Mouse (Mus musculus) limb, embryonic 11.5 days (tissue): ENCODE data around the gene Cysltr2. TPM values are rescaled to one million over a fixed set of nuclear protein-coding genes. Genes with fewer than 3 reads are reported as not detected.

Experiments used
- ATAC-seq: fragments of 200-750 bp; cut with Nextera tagmentation; 2 replicates; pipeline ENCODE4 v1.8.0; 2017; ENCODE audit warnings: low read depth; ENCODE audit not compliant: insufficient number of reproducible peaks, low FRiP score, low TSS enrichment
- DNase-seq: peaks from one replicate; pipeline ENCODE4 v3.0.0-alpha.2; 2015; ENCODE audit warnings: low spot score
- H3K27ac ChIP-seq: fragments of 300-500 bp; sonication (generic); replicated peaks from 2 replicates; pipeline ENCODE4 v1.5.1; 2014; ENCODE audit warnings: low read depth, mild to moderate bottlenecking, low read length
- H3K27me3 ChIP-seq: fragments of 300-500 bp; sonication (generic); 2 replicates; pipeline ENCODE4 v1.6.1; 2014; ENCODE audit warnings: mild to moderate bottlenecking, low read length, mixed read lengths; ENCODE audit not compliant: control insufficient read depth, insufficient read depth
- H3K36me3 ChIP-seq: fragments of 300-500 bp; sonication (generic); 2 replicates; pipeline ENCODE4 v1.6.1; 2014; ENCODE audit warnings: mild to moderate bottlenecking, low read length, moderate library complexity, mixed read lengths; ENCODE audit not compliant: control insufficient read depth, insufficient read depth
- H3K4me1 ChIP-seq: fragments of 300-500 bp; sonication (generic); 2 replicates; pipeline ENCODE4 v1.6.1; 2014; ENCODE audit warnings: low read length, mixed read lengths; ENCODE audit not compliant: control insufficient read depth, insufficient read depth
- H3K4me2 ChIP-seq: fragments of 300-500 bp; sonication (generic); 2 replicates; pipeline ENCODE4 v1.6.1; 2014; ENCODE audit warnings: low read depth, mild to moderate bottlenecking, moderate library complexity; ENCODE audit not compliant: severe bottlenecking
- H3K4me3 ChIP-seq: fragments of 300-500 bp; sonication (generic); 2 replicates; pipeline ENCODE4 v1.5.1; 2014; ENCODE audit warnings: low read depth, low read length
- H3K9ac ChIP-seq: fragments of 300-500 bp; sonication (generic); 2 replicates; pipeline ENCODE4 v1.6.1; 2014; ENCODE audit warnings: mild to moderate bottlenecking, low read length
- H3K9me3 ChIP-seq: fragments of 300-500 bp; sonication (generic); 2 replicates; pipeline ENCODE4 v1.6.1; 2016; ENCODE audit warnings: low read length; ENCODE audit not compliant: control insufficient read depth
- WGBS: fragments of 180-500 bp; shearing (Covaris S2); extraction: QIAGEN DNeasy Blood & Tissue Kit; methylation state at CpG from one replicate; pipeline ENCODE4 v1.1.7; 2014; 5-methylcytosine and 5-hydroxymethylcytosine counted together
- polyA plus RNA-seq: library from polyadenylated mRNA; unstranded; fragments of >200 nt; fragmentation: Nextera tagmentation; extraction: Ambion mirVana; gene quantifications from 2 replicates; pipeline ENCODE4 v1.2.1, GENCODE M21; 2014

Gene Cysltr2
- polyA plus RNA-seq, 1 experiment from 2014 or later = not detected

- no peak overlapping the region for H3K4me3 ChIP-seq
- 75% methylated on average over 6 of the region's 6 CpGs for WGBS
- H3K36me3 ChIP-seq = no peaks in the 10 kb centered on the region
- no peaks in the 10 kb centered on the region for H3K4me1 ChIP-seq
- DNase-seq = no peak
- no peak overlapping the region for H3K9ac ChIP-seq
- H3K4me2 ChIP-seq = no peak overlapping the region
- H3K27me3 ChIP-seq = no peaks in the 10 kb centered on the region
- no peak overlapping the region for H3K27ac ChIP-seq
- no peaks in the 10 kb centered on the region for H3K9me3 ChIP-seq
- ATAC-seq = no peak
Measured at GRCm38 (mm10) chr14:73015386-73015785, 33.5 kb downstream of the Cysltr2 start.

- no peak for ATAC-seq
- WGBS = 59% methylated on average over 9 of the region's 9 CpGs
- Histone ChIP-seq H3K4me2 (no peak overlapping the region), H3K4me3 (no peak overlapping the region), H3K9ac (no peak overlapping the region), H3K9me3 (no peaks in the 10 kb centered on the region), H3K27ac (no peak overlapping the region), H3K36me3 (no peaks in the 10 kb centered on the region), H3K4me1 (no peaks in the 10 kb centered on the region), H3K27me3 (no peaks in the 10 kb centered on the region)
- DNase-seq = no peak
Measured at GRCm38 (mm10) chr14:73013723-73014544, 35.0 kb downstream of the Cysltr2 start.

- ATAC-seq = no peak
- Histone ChIP-seq H3K9me3 (no peaks in the 10 kb centered on the region), H3K9ac (no peak overlapping the region), H3K4me3 (no peak overlapping the region), H3K4me1 (no peaks in the 10 kb centered on the region), H3K27ac (no peak overlapping the region), H3K36me3 (no peaks in the 10 kb centered on the region), H3K27me3 (no peaks in the 10 kb centered on the region), H3K4me2 (no peak overlapping the region)
- no peak for DNase-seq
- 94% methylated on average over 4 of the region's 4 CpGs for WGBS
Measured at GRCm38 (mm10) chr14:73001814-73002213, 47.1 kb downstream of the Cysltr2 start.

- Histone ChIP-seq H3K27ac (no peak overlapping the region), H3K27me3 (no peaks in the 10 kb centered on the region), H3K36me3 (no peaks in the 10 kb centered on the region), H3K4me2 (no peak overlapping the region), H3K4me3 (no peak overlapping the region), H3K9ac (no peak overlapping the region), H3K4me1 (no peaks in the 10 kb centered on the region), H3K9me3 (no peaks in the 10 kb centered on the region)
- 54% methylated on average over 10 of the region's 10 CpGs for WGBS
- DNase-seq = peak; percentile 87
- no peak for ATAC-seq
Measured at GRCm38 (mm10) chr14:73000325-73000724, 48.6 kb downstream of the Cysltr2 start.

GRCm38 (mm10) chr14:72998111-72998510, 50.8 kb downstream of the Cysltr2 start:
- WGBS = 87% methylated on average over 6 of the region's 6 CpGs
- H3K4me3 ChIP-seq = no peak overlapping the region
- H3K36me3 ChIP-seq = no peaks in the 10 kb centered on the region
- ATAC-seq (no peak), DNase-seq (no peak)
- no peaks in the 10 kb centered on the region for H3K9me3 ChIP-seq
- no peak overlapping the region for H3K27ac ChIP-seq
- no peak overlapping the region for H3K9ac ChIP-seq
- no peaks in the 10 kb centered on the region for H3K27me3 ChIP-seq
- no peak overlapping the region for H3K4me2 ChIP-seq
- H3K4me1 ChIP-seq = no peaks in the 10 kb centered on the region

- H3K9ac ChIP-seq = no peak overlapping the region
- H3K4me3 ChIP-seq = no peak overlapping the region
- no peak overlapping the region for H3K27ac ChIP-seq
- no peaks in the 10 kb centered on the region for H3K9me3 ChIP-seq
- H3K4me2 ChIP-seq = no peak overlapping the region
- DNase-seq (no peak), ATAC-seq (no peak)
- H3K4me1 ChIP-seq = no peaks in the 10 kb centered on the region
- 89% methylated on average over 2 of the region's 2 CpGs for WGBS
- no peaks in the 10 kb centered on the region for H3K27me3 ChIP-seq
- H3K36me3 ChIP-seq = no peaks in the 10 kb centered on the region
Measured at GRCm38 (mm10) chr14:72986044-72986443, 62.9 kb downstream of the Cysltr2 start.

GRCm38 (mm10) chr14:72985113-72985512, 63.8 kb downstream of the Cysltr2 start:
- H3K9ac ChIP-seq = no peak overlapping the region
- ATAC-seq = no peak
- H3K4me3 ChIP-seq = no peak overlapping the region
- H3K4me2 ChIP-seq = no peak overlapping the region
- H3K36me3 ChIP-seq = no peaks in the 10 kb centered on the region
- H3K27ac ChIP-seq = no peak overlapping the region
- no peaks in the 10 kb centered on the region for H3K4me1 ChIP-seq
- 96% methylated on average over 5 of the region's 5 CpGs for WGBS
- H3K27me3 ChIP-seq = no peaks in the 10 kb centered on the region
- H3K9me3 ChIP-seq = no peaks in the 10 kb centered on the region
- no peak for DNase-seq

GRCm38 (mm10) chr14:72983456-72983855, 65.5 kb downstream of the Cysltr2 start:
- H3K4me3 ChIP-seq = no peak overlapping the region
- H3K9ac ChIP-seq = no peak overlapping the region
- no peak overlapping the region for H3K27ac ChIP-seq
- H3K9me3 ChIP-seq = no peaks in the 10 kb centered on the region
- DNase-seq (peak; percentile 80), ATAC-seq (peak; percentile 44; the same call in 1 of the 2 replicates)
- H3K36me3 ChIP-seq = no peaks in the 10 kb centered on the region
- WGBS = 15% methylated on average over 11 of the region's 11 CpGs
- no peak overlapping the region; the same call in 1 of the 2 replicates for H3K4me2 ChIP-seq
- H3K4me1 ChIP-seq = no peaks in the 10 kb centered on the region
- no peaks in the 10 kb centered on the region for H3K27me3 ChIP-seq
